Mouse (Mus musculus) midbrain, postnatal 0 days (tissue): ENCODE measurements at regions not wholly inside any gene's neighbourhood (a gene's known extent, or its start where the extent isn't known, plus 50 kb on each side); places are given as distances from the start of the nearest gene placed in this dataset.

ENCODE experiments used
- ATAC-seq: fragments of 200-750 bp; cut with Nextera tagmentation; 2 replicates; pipeline ENCODE4 v1.8.0; 2017; ENCODE audit warnings: moderate number of reproducible peaks, mild to moderate bottlenecking, moderate TSS enrichment, moderate library complexity; ENCODE audit not compliant: low FRiP score
- DNase-seq: peaks from one replicate; pipeline ENCODE4 v3.0.0-alpha.2; 2015; ENCODE audit warnings: low spot score
- H3K27ac ChIP-seq: fragments of 300-500 bp; sonication (generic); 2 replicates; pipeline ENCODE4 v1.5.1; 2014; ENCODE audit warnings: low read depth, mild to moderate bottlenecking, low read length, mixed read lengths
- H3K27me3 ChIP-seq: fragments of 300-500 bp; sonication (generic); 2 replicates; pipeline ENCODE4 v1.6.1; 2014; ENCODE audit warnings: low read length, control low read depth, mixed read lengths; ENCODE audit not compliant: insufficient read depth
- H3K36me3 ChIP-seq: fragments of 300-500 bp; sonication (generic); 2 replicates; pipeline ENCODE4 v1.6.1; 2014; ENCODE audit warnings: low read length, control low read depth, mixed read lengths; ENCODE audit not compliant: insufficient read depth
- H3K4me1 ChIP-seq: fragments of 300-500 bp; sonication (generic); 2 replicates; pipeline ENCODE4 v1.6.1; 2014; ENCODE audit warnings: mild to moderate bottlenecking, control low read depth, antibody characterized with exemption, low read length, mixed read lengths; ENCODE audit not compliant: insufficient read depth
- H3K4me2 ChIP-seq: fragments of 300-500 bp; sonication (generic); 2 replicates; pipeline ENCODE4 v1.6.1; 2014; ENCODE audit warnings: low read depth, mild to moderate bottlenecking, low read length, mixed read lengths; ENCODE audit not compliant: poor library complexity, severe bottlenecking
- H3K4me3 ChIP-seq: fragments of 300-500 bp; sonication (generic); 2 replicates; pipeline ENCODE4 v1.5.1; 2014; ENCODE audit warnings: low read depth, mild to moderate bottlenecking, low read length, moderate library complexity
- H3K9ac ChIP-seq: fragments of 300-500 bp; sonication (generic); replicated peaks from 2 replicates; pipeline ENCODE4 v1.6.1; 2014; ENCODE audit warnings: mild to moderate bottlenecking, low read length, moderate library complexity, mixed read lengths; ENCODE audit not compliant: poor library complexity, severe bottlenecking
- H3K9me3 ChIP-seq: fragments of 300-500 bp; sonication (generic); 2 replicates; pipeline ENCODE4 v1.6.1; 2016; ENCODE audit warnings: low read length, control low read depth
- CTCF ChIP-seq: IDR thresholded peaks from 2 replicates; pipeline ENCODE4 v1.5.1; 2016; ENCODE audit warnings: antibody characterized with exemption, mild to moderate bottlenecking
- WGBS: fragments of 180-500 bp; shearing (Covaris S2); extraction: QIAGEN DNeasy Blood & Tissue Kit; methylation state at CpG from one replicate; pipeline ENCODE4 v1.1.7; 2014; 5-methylcytosine and 5-hydroxymethylcytosine counted together

DNA sequence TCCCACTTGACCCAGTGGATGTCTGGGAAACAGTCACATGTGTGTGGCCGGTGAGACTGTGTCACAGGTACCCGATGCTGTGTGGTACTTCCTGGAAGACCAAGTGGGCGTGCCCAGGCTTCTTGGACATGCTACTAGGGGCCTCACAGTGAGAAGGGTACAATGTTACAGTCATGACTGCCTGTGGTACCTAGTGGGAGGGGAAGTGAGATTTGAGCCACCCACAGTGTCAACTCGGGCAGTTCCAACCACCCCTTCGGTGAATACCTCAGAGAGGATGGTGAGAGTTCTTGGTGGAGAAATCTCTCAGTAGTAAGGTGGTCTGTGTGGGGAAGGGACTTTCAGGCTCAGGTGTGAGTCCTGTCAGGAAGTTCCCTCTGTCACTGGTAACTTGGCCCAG, 90.0 kb downstream of the Gadd45g start:
- H3K27ac ChIP-seq: no peak overlapping the region
- H3K4me1 ChIP-seq: no peaks in the 10 kb centered on the region
- H3K4me3 ChIP-seq: no peak overlapping the region
- no peak for ATAC-seq
- no peaks in the 10 kb centered on the region for H3K9me3 ChIP-seq
- 89% methylated on average over 5 of the region's 5 CpGs for WGBS
- no peak for DNase-seq
- H3K9ac ChIP-seq: no peak overlapping the region
- TF ChIP-seq CTCF: no peak
- no peaks in the 10 kb centered on the region for H3K27me3 ChIP-seq
- no peak overlapping the region for H3K4me2 ChIP-seq
- no peaks in the 10 kb centered on the region for H3K36me3 ChIP-seq

DNA sequence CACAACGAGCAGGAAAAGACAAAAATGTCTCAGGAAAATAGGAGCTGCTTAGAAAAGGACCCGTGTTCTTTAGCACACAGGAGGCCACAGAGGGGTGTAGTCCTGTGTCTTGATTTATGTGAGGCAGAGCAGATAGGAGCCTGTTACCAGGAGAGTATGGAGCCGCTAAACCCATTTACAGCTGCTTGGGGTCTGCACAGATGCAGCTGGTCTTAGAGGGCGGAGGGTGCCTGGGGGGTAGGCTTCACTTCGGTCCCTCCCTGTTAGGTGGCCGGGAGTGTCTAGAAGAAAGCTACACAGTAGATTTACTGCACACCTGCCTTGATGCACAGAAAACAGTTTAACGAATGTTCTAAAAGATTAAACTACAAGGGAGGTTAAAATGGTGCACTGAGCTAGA, 91.4 kb downstream of the Gadd45g start:
- H3K4me2 ChIP-seq: no peak overlapping the region
- no peak overlapping the region for H3K9ac ChIP-seq
- no peaks in the 10 kb centered on the region; the same call in 1 of the 2 replicates for H3K27me3 ChIP-seq
- no peak overlapping the region for H3K27ac ChIP-seq
- no peak overlapping the region for H3K4me3 ChIP-seq
- no peaks in the 10 kb centered on the region for H3K36me3 ChIP-seq
- ATAC-seq (no peak), DNase-seq (no peak)
- TF ChIP-seq CTCF: no peak
- no peaks in the 10 kb centered on the region for H3K4me1 ChIP-seq
- 81% methylated on average over 7 of the region's 7 CpGs for WGBS
- no peaks in the 10 kb centered on the region for H3K9me3 ChIP-seq

DNA sequence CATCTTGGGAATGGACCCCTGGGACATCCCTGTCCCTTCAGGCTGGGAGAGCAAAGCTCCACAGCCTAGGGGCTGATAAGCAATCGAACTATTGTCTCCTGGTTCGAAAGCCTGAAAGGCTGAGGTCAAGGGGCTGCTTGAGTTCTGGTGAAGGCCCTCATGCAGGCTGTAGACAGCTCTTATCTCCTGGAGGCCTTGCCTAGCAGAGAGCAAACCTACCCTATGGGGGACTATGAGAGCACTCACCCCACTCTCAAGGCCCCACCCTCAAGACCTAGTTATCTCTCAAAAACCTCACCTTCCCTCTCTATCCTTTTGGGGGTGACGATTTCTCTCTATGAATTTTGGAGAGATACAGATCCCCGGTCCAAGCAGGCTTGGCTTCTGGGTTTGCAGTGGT, 92.8 kb downstream of the Gadd45g start:
- no peak overlapping the region for H3K9ac ChIP-seq
- no peak for TF ChIP-seq CTCF

DNA sequence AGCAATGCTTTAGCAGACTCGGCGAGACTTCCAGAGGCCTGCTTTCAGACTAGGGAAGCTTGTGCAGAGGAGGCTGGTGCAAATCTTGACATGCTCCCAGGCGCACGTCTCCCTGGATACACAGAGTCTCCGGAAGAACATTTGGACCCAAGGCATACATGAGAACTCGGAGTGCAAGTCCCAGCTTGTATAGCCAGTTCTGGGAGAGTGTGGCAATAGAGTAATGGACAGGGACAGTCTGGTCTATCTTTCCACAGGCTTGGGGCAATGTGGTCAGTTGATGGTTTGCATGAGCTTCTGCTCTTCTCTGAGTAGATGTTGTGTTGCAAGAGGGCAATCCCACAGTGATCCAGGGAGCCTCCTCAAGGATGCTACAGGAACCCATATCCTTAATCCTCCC, 93.2 kb downstream of the Gadd45g start:
- Histone ChIP-seq H3K27me3 (no peaks in the 10 kb centered on the region; the same call in 1 of the 2 replicates), H3K9ac (no peak overlapping the region), H3K36me3 (no peaks in the 10 kb centered on the region), H3K4me1 (no peaks in the 10 kb centered on the region), H3K27ac (no peak overlapping the region), H3K4me2 (no peak overlapping the region), H3K4me3 (no peak overlapping the region), H3K9me3 (no peaks in the 10 kb centered on the region)
- ATAC-seq: no peak
- 91% methylated on average over 6 of the region's 6 CpGs for WGBS
- DNase-seq: no peak
- TF ChIP-seq CTCF: no peak

More for the DNA sequence above, 92.8 kb downstream of the Gadd45g start:
- Histone ChIP-seq H3K27me3 (no peaks in the 10 kb centered on the region; the same call in 1 of the 2 replicates), H3K36me3 (no peaks in the 10 kb centered on the region), H3K4me3 (no peak overlapping the region), H3K9me3 (no peaks in the 10 kb centered on the region), H3K4me1 (no peaks in the 10 kb centered on the region), H3K4me2 (no peak overlapping the region), H3K27ac (no peak overlapping the region)
- ATAC-seq: no peak
- no peak for DNase-seq
- WGBS: 92% methylated on average over 4 of the region's 4 CpGs

DNA sequence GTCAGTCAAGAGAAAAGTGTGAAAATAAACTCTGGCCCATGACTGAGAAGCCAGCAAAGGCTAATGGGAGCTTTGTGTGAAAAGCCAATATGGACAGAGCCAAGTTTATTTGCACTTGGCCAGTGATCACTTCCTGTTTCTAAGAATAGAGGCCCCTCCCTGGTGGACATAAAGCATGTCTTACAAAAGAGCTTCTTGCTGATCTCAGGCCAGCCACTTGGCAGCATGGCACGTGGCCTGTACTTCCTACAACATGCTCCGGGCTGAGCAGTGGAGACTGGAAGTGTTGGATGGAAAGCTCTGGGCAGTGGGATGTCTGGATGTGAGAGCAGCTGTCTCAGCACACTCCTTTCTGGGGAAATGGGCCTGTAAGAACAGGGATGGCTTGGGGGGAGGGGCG, 99.7 kb downstream of the Gadd45g start:
- Histone ChIP-seq H3K27me3 (no peaks in the 10 kb centered on the region; the same call in 1 of the 2 replicates), H3K9me3 (no peaks in the 10 kb centered on the region), H3K4me2 (no peak overlapping the region), H3K9ac (no peak overlapping the region), H3K4me3 (no peak overlapping the region), H3K27ac (no peak overlapping the region), H3K4me1 (no peaks in the 10 kb centered on the region), H3K36me3 (no peaks in the 10 kb centered on the region)
- peak; percentile 70 for DNase-seq
- ATAC-seq: no peak
- no peak for TF ChIP-seq CTCF
- WGBS: 61% methylated on average over 3 of the region's 3 CpGs

DNA sequence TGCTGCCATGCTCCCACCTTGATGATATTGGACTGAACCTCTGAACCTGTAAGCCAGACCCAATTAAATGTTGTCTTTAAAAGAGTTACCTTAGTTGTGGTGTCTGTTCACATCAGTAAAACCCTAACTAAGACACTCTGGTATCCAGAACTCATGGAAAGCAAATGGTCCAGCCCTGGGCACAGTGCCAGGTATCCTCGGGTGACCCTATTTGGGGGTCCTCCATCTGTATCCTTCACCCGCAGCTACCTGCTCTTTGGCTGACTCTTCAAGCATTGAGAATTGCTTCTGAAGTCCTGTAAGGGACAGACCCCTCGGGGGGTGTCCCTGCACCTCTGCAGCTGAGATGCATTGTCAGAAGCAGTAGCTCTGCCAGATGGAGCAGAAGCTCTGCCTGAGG, 102.4 kb downstream of the Gadd45g start:
- no peak for ATAC-seq
- H3K27ac ChIP-seq: no peak overlapping the region
- no peak for TF ChIP-seq CTCF

More for the DNA sequence above, 102.4 kb downstream of the Gadd45g start:
- no peaks in the 10 kb centered on the region for H3K4me1 ChIP-seq
- H3K9me3 ChIP-seq: no peaks in the 10 kb centered on the region
- no peak overlapping the region for H3K9ac ChIP-seq
- H3K4me3 ChIP-seq: no peak overlapping the region
- 81% methylated on average over 3 of the region's 3 CpGs for whole genome bisulfite sequencing
- no peak for DNase-seq
- no peaks in the 10 kb centered on the region for H3K27me3 ChIP-seq
- no peaks in the 10 kb centered on the region for H3K36me3 ChIP-seq
- no peak overlapping the region for H3K4me2 ChIP-seq
